Mouse (Mus musculus): ENCODE results near the gene Hspa12b. TPM values are rescaled to one million over a fixed set of nuclear protein-coding genes. Genes with fewer than 3 reads are reported as not detected.

Hspa12b gene
- polyA plus RNA-seq, 1 experiment from 2014 or later, result 25.0 TPM

DNA sequence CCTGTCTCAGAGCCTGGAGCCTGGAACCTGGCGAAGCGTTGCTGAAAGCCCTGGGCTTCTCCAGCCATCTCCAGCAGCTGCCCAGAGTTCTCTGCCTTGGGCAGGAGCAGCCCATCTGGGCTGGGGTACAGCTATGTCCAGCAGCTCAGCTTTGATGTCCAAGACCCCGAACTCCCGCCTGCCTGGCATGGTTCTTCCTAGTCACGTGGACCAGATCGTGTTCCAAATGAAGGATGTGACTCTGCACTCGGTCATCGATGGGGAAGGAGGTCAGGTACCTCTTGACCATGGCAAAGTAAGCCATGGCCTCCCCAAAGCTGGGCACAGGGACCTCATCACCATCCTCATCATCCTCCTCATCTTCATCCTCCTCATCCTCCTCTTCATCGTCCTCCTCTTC, 50.9 kb downstream of the Hspa12b start:
- H3K36me3 ChIP-seq (ENCODE audit: control insufficient read depth, insufficient read depth, low read length), result no peaks in the 10 kb centered on the region
- WGBS, result 73% methylated on average over 9 of the region's 9 CpGs
- no peaks in the 10 kb centered on the region for H3K9me3 ChIP-seq (replicated peaks; ENCODE audit: control insufficient read depth, low read length)
- H3K4me3 ChIP-seq (replicated peaks; ENCODE audit: low read length), result peak overlapping the region; percentile 92
- peak overlapping the region; percentile 97 for H3K27ac ChIP-seq (ENCODE audit: low read length)
- H3K9ac ChIP-seq (ENCODE audit: low read length), result peak overlapping the region; percentile 99
- no peak for ATAC-seq (ENCODE audit: insufficient read depth, low FRiP score)
- peaks cover 48% of the 10 kb centered on the region for H3K4me1 ChIP-seq (ENCODE audit: control insufficient read depth, insufficient read depth, low read length)
- peak overlapping the region; percentile 98 for H3K4me2 ChIP-seq (ENCODE audit: low read depth, low read length)
- no peaks in the 10 kb centered on the region for H3K27me3 ChIP-seq (ENCODE audit: control insufficient read depth, insufficient read depth, low read length)

DNA sequence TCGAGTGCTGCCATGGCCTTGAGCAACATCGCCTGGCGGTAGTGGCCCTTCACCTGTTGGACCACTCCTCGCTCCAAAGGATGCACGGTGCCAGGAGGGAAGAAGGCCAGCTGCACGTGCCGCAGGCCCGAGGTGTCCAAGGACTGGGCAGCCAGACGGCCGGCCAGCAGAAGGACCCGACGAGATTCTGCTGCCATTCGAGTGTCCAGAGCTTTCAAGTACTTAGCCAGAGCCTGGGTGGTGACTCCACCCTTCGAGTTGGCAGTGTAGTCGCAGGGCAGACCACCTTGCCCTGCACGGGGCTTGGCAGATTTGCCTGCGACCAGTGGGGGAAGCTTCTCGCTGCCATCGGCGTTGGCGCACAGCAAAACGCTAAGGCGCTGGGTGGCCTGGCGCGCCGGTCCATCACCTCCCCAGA, 51.8 kb downstream of the Hspa12b start:
- Histone ChIP-seq H3K4me3 (replicated peaks; ENCODE audit: low read length) (peak overlapping the region; percentile 92), H3K4me1 (ENCODE audit: control insufficient read depth, insufficient read depth, low read length) (peaks cover 48% of the 10 kb centered on the region), H3K36me3 (ENCODE audit: control insufficient read depth, insufficient read depth, low read length) (no peaks in the 10 kb centered on the region), H3K9me3 (replicated peaks; ENCODE audit: control insufficient read depth, low read length) (no peaks in the 10 kb centered on the region), H3K9ac (ENCODE audit: low read length) (peak overlapping the region; percentile 99), H3K27ac (ENCODE audit: low read length) (peak overlapping the region; percentile 97), H3K4me2 (ENCODE audit: low read depth, low read length) (peak overlapping the region; percentile 98), H3K27me3 (ENCODE audit: control insufficient read depth, insufficient read depth, low read length) (no peaks in the 10 kb centered on the region)
- ATAC-seq (ENCODE audit: insufficient read depth, low FRiP score), result no peak
- 19% methylated on average over 26 of the region's 26 CpGs for WGBS

DNA sequence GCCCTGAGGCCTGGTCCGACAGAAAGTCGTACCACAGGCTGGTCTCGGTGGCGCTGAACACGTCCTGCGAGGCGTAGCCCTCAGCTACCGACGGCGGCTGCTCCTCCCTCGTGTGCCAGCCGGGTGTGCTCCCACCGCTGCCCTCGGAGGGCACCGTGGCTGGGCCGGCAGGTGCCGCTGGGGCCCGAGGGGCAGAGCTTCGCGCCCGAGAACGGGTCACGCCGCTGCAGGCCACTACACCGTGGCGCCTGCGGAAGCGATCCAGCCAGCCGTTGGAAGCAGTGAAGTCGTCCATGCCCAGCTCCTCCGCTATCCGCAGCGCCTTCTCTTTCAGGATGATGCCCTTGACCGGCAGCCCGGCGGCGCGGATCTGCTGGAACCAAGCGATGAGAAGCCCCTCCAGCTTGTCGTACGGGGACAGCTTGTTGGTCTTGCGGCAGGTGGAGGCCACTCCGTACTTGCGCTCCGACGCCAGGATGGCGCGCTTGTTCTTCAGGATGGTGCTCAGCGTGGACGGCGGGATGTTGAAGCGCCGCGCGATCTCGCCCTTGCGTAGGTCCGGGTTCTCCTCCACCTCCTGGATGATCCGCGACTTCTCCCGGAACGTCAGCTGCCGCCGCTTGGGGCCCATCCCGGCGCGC, 52.3 kb downstream of the Hspa12b start:
- peak; percentile 41 for ATAC-seq (ENCODE audit: insufficient read depth, low FRiP score)
- under 1% methylated on average over 64 of the region's 67 CpGs for WGBS

DNA sequence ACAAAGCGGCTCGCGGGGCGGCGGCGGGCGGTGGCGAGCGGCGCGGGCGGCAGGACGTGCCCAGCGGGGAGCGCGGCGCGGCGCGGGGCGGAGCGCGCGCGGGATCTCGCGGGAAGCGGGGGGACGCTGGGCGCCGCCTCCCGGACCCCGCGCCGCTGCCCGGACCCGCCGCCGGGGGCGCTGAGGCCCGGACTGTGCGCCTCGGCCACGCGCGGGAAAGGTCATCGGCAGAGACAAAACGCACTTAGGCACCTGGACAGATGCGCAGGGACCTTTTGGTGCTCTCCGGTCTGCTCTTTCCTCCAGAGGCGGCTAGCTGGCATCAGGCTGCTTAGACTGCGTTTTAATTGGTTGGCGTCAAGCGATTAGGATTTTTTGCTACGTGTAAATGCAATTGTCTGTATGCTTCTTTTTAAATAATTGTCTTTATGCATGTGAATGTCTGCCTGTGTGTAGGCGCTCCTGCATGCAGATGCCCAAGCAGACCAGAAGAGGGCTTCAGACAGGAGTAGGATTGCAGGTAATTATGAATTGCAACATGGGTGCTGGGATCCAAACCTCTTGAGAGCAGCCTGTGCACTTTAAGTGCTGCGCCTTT, 53.0 kb downstream of the Hspa12b start, which contains the start of gene Cenpb:
TSS of gene Cenpb (minus strand) at position 78 of the 598 bp plus-strand sequence.
- H3K9me3 ChIP-seq (replicated peaks; ENCODE audit: control insufficient read depth, low read length), result no peaks in the 10 kb centered on the region
- no peaks in the 10 kb centered on the region for H3K36me3 ChIP-seq (ENCODE audit: control insufficient read depth, insufficient read depth, low read length)
- peaks cover 39% of the 10 kb centered on the region for H3K4me1 ChIP-seq (ENCODE audit: control insufficient read depth, insufficient read depth, low read length)
- no peaks in the 10 kb centered on the region for H3K27me3 ChIP-seq (ENCODE audit: control insufficient read depth, insufficient read depth, low read length)
- peak; percentile 84 for ATAC-seq (ENCODE audit: insufficient read depth, low FRiP score)
- 2% methylated on average over 53 of the region's 57 CpGs for WGBS
- peak within 1 kb of the TSS; percentile 99 for H3K9ac ChIP-seq (ENCODE audit: low read length)
- peak within 1 kb of the TSS; percentile 98 for H3K4me2 ChIP-seq (ENCODE audit: low read depth, low read length)
- peak within 1 kb of the TSS; percentile 97 for H3K27ac ChIP-seq (ENCODE audit: low read length)
- H3K4me3 ChIP-seq (replicated peaks; ENCODE audit: low read length), result peak within 1 kb of the TSS; percentile 92

More for the DNA sequence above, 52.3 kb downstream of the Hspa12b start:
- Histone ChIP-seq H3K4me3 (replicated peaks; ENCODE audit: low read length) (peak overlapping the region; percentile 92), H3K27me3 (ENCODE audit: control insufficient read depth, insufficient read depth, low read length) (no peaks in the 10 kb centered on the region), H3K9ac (ENCODE audit: low read length) (peak overlapping the region; percentile 99), H3K27ac (ENCODE audit: low read length) (peak overlapping the region; percentile 97), H3K4me2 (ENCODE audit: low read depth, low read length) (peak overlapping the region; percentile 98), H3K36me3 (ENCODE audit: control insufficient read depth, insufficient read depth, low read length) (no peaks in the 10 kb centered on the region), H3K4me1 (ENCODE audit: control insufficient read depth, insufficient read depth, low read length) (peaks cover 42% of the 10 kb centered on the region), H3K9me3 (replicated peaks; ENCODE audit: control insufficient read depth, low read length) (no peaks in the 10 kb centered on the region)

DNA sequence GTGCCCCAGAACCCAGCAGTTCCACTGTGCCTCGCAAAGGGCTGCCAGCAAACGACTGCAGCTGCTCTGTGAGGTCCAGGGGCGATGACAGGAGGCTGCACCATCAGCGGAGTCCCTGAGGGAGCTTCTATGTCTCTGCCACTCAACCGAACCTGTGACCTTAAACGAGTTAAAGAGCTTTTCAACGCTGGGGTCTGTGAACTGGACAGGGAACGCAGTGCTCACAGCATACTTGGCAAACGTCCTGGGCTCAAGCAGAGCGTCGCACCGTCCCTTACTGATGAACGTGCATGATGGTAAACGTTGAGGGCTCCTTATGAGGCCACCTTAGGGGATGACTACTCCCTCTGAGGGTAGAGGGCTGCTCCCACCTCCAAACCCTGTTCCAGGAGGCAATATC, 59.3 kb downstream of the Hspa12b start:
- H3K9me3 ChIP-seq (replicated peaks; ENCODE audit: control insufficient read depth, low read length), result no peaks in the 10 kb centered on the region
- ATAC-seq (ENCODE audit: insufficient read depth, low FRiP score), result no peak
- peak overlapping the region; percentile 85 for H3K4me2 ChIP-seq (ENCODE audit: low read depth, low read length)
- 3% methylated on average over 14 of the region's 14 CpGs for WGBS
- peaks cover 31% of the 10 kb centered on the region for H3K4me1 ChIP-seq (ENCODE audit: control insufficient read depth, insufficient read depth, low read length)
- peak overlapping the region; percentile 83 for H3K4me3 ChIP-seq (replicated peaks; ENCODE audit: low read length)
- H3K9ac ChIP-seq (ENCODE audit: low read length), result peak overlapping the region; percentile 88
- peaks cover 3% of the 10 kb centered on the region; the same call in 1 of the 2 replicates for H3K36me3 ChIP-seq (ENCODE audit: control insufficient read depth, insufficient read depth, low read length)
- no peaks in the 10 kb centered on the region for H3K27me3 ChIP-seq (ENCODE audit: control insufficient read depth, insufficient read depth, low read length)
- peak overlapping the region; percentile 42 for H3K27ac ChIP-seq (ENCODE audit: low read length)

DNA sequence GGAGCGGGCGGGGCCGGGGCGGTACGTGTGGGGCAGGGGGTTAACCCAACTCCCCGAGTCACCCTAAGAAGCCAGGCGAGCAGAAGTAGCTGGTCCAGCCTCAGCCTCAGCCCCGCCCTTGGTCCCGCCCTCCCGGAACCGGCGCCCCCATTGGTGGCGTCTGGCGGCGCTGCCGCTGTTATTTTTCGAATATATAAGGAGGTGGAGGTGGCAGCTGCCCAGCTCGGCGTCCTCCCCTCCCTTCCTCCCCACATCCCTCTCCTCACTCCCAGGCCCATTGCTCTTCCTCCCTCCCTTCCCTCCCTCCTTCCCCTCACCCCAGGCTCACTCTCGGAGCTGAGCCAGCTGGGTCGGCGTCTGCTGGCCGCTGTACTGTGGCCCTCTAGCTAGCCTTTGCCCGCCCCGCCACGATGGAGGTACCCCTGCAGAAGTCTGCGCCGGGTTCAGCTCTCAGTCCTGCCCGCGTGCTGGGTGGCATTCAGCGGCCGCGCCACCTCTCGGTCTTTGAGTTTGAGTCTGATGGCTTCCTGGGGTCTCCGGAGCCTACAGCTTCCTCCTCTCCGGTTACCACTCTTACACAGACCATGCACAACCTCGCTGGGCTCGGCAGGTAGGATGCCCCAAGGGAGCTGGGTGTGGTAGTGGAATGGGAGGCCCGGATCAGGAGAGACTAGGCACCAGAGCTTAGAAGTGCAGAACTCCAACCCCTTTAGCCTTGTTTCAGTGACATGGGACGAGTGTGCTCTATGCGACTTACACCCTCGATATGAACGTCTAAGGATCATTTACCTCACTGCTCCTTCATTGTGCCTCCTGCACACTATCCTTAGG, 59.9 kb downstream of the Hspa12b start, which contains the start of the genes Cdc25b and Spef1:
TSS of gene Cdc25b (plus strand) at position 179 of the 831 bp plus-strand sequence.
TSS of gene Spef1 (minus strand) at position 512 of the 831 bp plus-strand sequence.
- Histone ChIP-seq H3K36me3 (ENCODE audit: control insufficient read depth, insufficient read depth, low read length) (peaks cover 9% of the 10 kb centered on the region; the same call in 1 of the 2 replicates), H3K4me2 (ENCODE audit: low read depth, low read length) (peak within 1 kb of the TSS; percentile 85), H3K4me3 (replicated peaks; ENCODE audit: low read length) (peak within 1 kb of the TSS; percentile 83), H3K9me3 (replicated peaks; ENCODE audit: control insufficient read depth, low read length) (no peaks in the 10 kb centered on the region), H3K27ac (ENCODE audit: low read length) (peak within 1 kb of the TSS; percentile 42), H3K9ac (ENCODE audit: low read length) (peak within 1 kb of the TSS; percentile 88), H3K27me3 (ENCODE audit: control insufficient read depth, insufficient read depth, low read length) (no peaks in the 10 kb centered on the region), H3K4me1 (ENCODE audit: control insufficient read depth, insufficient read depth, low read length) (peaks cover 31% of the 10 kb centered on the region)
- ATAC-seq (ENCODE audit: insufficient read depth, low FRiP score), result peak; percentile 94
- under 1% methylated on average over 42 of the region's 43 CpGs for WGBS

DNA sequence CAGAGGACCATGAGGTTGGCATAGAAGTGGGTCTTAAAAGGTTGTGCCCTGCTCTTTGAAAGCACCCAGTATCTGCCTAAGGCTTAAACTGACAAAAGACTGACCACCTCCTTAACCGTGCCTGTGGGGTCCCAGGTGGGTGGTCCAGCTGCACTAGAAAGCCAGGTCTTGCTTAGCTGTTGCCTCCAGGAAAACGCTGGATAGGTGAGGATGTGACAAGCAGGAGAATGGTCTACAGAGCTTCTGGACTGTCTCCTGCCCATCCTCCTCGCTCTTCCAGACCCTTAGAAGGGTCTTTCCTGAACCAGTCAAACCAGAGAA, 60.5 kb downstream of the Hspa12b start:
- Histone ChIP-seq H3K4me3 (replicated peaks; ENCODE audit: low read length) (peak overlapping the region; percentile 83), H3K27ac (ENCODE audit: low read length) (peak overlapping the region; percentile 42), H3K4me2 (ENCODE audit: low read depth, low read length) (peak overlapping the region; percentile 85), H3K4me1 (ENCODE audit: control insufficient read depth, insufficient read depth, low read length) (peaks cover 31% of the 10 kb centered on the region), H3K9me3 (replicated peaks; ENCODE audit: control insufficient read depth, low read length) (no peaks in the 10 kb centered on the region), H3K9ac (ENCODE audit: low read length) (peak overlapping the region; percentile 88), H3K27me3 (ENCODE audit: control insufficient read depth, insufficient read depth, low read length) (no peaks in the 10 kb centered on the region), H3K36me3 (ENCODE audit: control insufficient read depth, insufficient read depth, low read length) (peaks cover 9% of the 10 kb centered on the region; the same call in 1 of the 2 replicates)
- 19% methylated on average over 3 of the region's 3 CpGs for WGBS
- no peak for ATAC-seq (ENCODE audit: insufficient read depth, low FRiP score)

DNA sequence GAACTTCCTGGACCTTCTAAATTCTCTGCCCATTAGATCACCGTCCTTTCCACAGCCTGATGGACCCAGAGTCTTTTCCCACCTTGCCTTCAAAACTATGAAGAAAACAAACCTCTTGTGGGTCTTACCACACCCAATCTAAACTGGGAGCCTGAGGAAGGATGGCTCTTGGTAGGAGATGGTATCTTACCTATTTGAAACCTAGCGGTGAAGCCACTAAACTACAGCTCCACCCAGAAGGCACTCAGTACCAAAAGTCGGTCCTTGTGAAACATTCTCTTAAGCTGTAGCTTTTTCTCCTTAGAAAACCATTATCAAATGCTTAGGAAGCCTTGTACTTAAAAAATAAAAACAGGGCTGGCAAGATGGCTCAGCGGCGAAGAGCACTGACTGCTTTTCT, 61.2 kb downstream of the Hspa12b start:
- no peak for ATAC-seq (ENCODE audit: insufficient read depth, low FRiP score)
- H3K27ac ChIP-seq (ENCODE audit: low read length), result no peak overlapping the region
- H3K4me3 ChIP-seq (replicated peaks; ENCODE audit: low read length), result no peak overlapping the region
- WGBS, result 94% methylated on average over 5 of the region's 5 CpGs
- H3K9me3 ChIP-seq (replicated peaks; ENCODE audit: control insufficient read depth, low read length), result no peaks in the 10 kb centered on the region
- H3K4me1 ChIP-seq (ENCODE audit: control insufficient read depth, insufficient read depth, low read length), result peaks cover 31% of the 10 kb centered on the region
- peak overlapping the region; percentile 85 for H3K4me2 ChIP-seq (ENCODE audit: low read depth, low read length)
- no peaks in the 10 kb centered on the region for H3K27me3 ChIP-seq (ENCODE audit: control insufficient read depth, insufficient read depth, low read length)
- H3K36me3 ChIP-seq (ENCODE audit: control insufficient read depth, insufficient read depth, low read length), result peaks cover 9% of the 10 kb centered on the region; the same call in 1 of the 2 replicates
- no peak overlapping the region for H3K9ac ChIP-seq (ENCODE audit: low read length)
